Mouse (Mus musculus) brain, embryonic 14.5 days (tissue): ENCODE results near the gene Cep170b.

ENCODE experiments used
- CTCF ChIP-seq: fragments of 200-500 bp; IDR thresholded peaks from 2 replicates; pipeline ENCODE4 v1.5.1; 2012; ENCODE audit warnings: inconsistent platforms, mild to moderate bottlenecking, moderate library complexity, borderline replicate concordance; ENCODE audit not compliant: insufficient read depth, insufficient read length; ENCODE audit errors: extremely low read depth
- POLR2A ChIP-seq: fragments of 200-500 bp; IDR thresholded peaks from 2 replicates; pipeline ENCODE4 v1.6.1; 2012; ENCODE audit warnings: mild to moderate bottlenecking, inconsistent platforms, borderline replicate concordance; ENCODE audit not compliant: poor library complexity, insufficient read depth, insufficient read length, severe bottlenecking; ENCODE audit errors: extremely low read depth

DNA sequence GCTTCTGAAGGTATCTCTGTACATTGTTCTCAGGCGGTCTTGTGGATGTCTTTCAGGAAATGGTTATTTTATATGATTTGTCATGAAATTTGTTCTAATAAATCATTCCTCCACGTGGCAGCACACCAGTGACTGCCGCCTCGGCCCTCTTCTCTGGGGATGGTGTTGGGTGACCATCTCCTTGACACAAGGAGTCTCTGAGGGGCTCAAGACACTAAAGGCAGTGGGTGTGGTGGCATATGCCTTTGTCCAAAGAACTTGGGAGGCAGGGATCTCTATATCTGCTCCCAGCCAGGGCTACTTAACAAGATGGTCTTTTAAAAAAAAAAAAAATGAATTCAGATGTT lies 26.2 kb downstream of the Cep170b start:
- no peak for TF ChIP-seq CTCF
- TF ChIP-seq POLR2A: no peak
